Mouse (Mus musculus) small intestine, adult 2 months (tissue): Measurements from ENCODE around the gene Klf3. TPM values are rescaled to one million over a fixed set of nuclear protein-coding genes. Genes with fewer than 3 reads are reported as not detected.

Experiments
- H3K27ac ChIP-seq: fragments of 200-500 bp; 2 replicates; pipeline ENCODE4 v1.5.1; 2012; ENCODE audit warnings: low read depth, low read length, control low read depth, inconsistent platforms; ENCODE audit not compliant: insufficient read depth
- H3K27me3 ChIP-seq: fragments of 200-500 bp; 2 replicates; pipeline ENCODE4 v1.6.1; 2012; ENCODE audit warnings: mild to moderate bottlenecking, moderate library complexity, low read length, inconsistent platforms; ENCODE audit not compliant: control insufficient read depth, insufficient read depth
- H3K36me3 ChIP-seq: fragments of 200-500 bp; 2 replicates; pipeline ENCODE4 v1.6.1; 2012; ENCODE audit warnings: mild to moderate bottlenecking, low read length, control low read depth, inconsistent platforms; ENCODE audit not compliant: control insufficient read depth, insufficient read depth
- H3K4me1 ChIP-seq: fragments of 200-500 bp; 2 replicates; pipeline ENCODE4 v1.6.1; 2012; ENCODE audit warnings: low read length, inconsistent platforms, mixed read lengths; ENCODE audit not compliant: control insufficient read depth, insufficient read depth, insufficient read length
- H3K4me3 ChIP-seq: fragments of 200-500 bp; 2 replicates; pipeline ENCODE4 v1.5.1; 2012; ENCODE audit warnings: low read depth, mild to moderate bottlenecking, control low read depth, inconsistent platforms, low read length, moderate library complexity
- CTCF ChIP-seq: fragments of 200-500 bp; IDR thresholded peaks from 2 replicates; pipeline ENCODE4 v1.5.1; 2012; ENCODE audit warnings: low read depth, mild to moderate bottlenecking, control low read depth, inconsistent platforms, low read length, moderate library complexity, mixed read lengths; ENCODE audit not compliant: insufficient replicate concordance, insufficient read length; ENCODE audit errors: extremely low read depth
- POLR2A ChIP-seq: fragments of 200-500 bp; IDR thresholded peaks from 2 replicates; pipeline ENCODE4 v1.6.1; 2012; ENCODE audit warnings: low read depth, mild to moderate bottlenecking, control low read depth, inconsistent platforms, low read length, moderate library complexity
- WGBS: fragments of 180-500 bp; shearing (Covaris S2); methylation state at CpG from one replicate; pipeline ENCODE4 v1.1.7; 2018; 5-methylcytosine and 5-hydroxymethylcytosine counted together
- polyA plus RNA-seq: library from polyadenylated mRNA; depleted of rRNA; stranded (reverse); fragments of >200 nt; gene quantifications from 2 replicates; pipeline ENCODE4 v1.2.3, GENCODE M21; 2012

Gene Klf3
- polyA plus RNA-seq, 1 experiment, result 170 TPM

DNA sequence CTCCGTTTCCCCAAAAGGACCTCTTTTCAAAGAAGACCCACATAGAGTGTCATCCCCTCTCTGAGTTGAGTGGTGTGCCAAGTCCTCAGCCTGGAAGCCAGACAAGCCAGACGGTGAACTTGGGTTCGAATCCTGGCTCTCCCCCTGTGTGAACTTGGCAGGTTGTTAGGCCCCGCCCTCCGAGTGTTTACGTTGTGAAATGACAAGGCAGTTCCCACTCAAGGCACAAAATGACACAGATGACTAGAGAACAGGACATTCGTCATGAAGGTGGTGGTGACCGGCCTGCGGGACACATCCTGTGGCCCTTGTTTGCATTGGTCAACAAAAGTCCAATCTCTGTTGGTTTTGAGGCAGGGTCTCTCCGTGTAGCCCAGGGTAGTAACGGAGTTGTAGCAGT is 6.7 kb downstream of the Klf3 start:
- Histone ChIP-seq H3K4me3 (peak overlapping the region; percentile 12; the same call in 1 of the 2 replicates), H3K4me1 (peaks cover 33% of the 10 kb centered on the region), H3K27ac (peak overlapping the region; percentile 97), H3K36me3 (peaks cover 11% of the 10 kb centered on the region), H3K27me3 (no peaks in the 10 kb centered on the region)
- 25% methylated on average over 11 of the region's 11 CpGs for WGBS
- TF ChIP-seq CTCF (no peak), POLR2A (no peak)

DNA sequence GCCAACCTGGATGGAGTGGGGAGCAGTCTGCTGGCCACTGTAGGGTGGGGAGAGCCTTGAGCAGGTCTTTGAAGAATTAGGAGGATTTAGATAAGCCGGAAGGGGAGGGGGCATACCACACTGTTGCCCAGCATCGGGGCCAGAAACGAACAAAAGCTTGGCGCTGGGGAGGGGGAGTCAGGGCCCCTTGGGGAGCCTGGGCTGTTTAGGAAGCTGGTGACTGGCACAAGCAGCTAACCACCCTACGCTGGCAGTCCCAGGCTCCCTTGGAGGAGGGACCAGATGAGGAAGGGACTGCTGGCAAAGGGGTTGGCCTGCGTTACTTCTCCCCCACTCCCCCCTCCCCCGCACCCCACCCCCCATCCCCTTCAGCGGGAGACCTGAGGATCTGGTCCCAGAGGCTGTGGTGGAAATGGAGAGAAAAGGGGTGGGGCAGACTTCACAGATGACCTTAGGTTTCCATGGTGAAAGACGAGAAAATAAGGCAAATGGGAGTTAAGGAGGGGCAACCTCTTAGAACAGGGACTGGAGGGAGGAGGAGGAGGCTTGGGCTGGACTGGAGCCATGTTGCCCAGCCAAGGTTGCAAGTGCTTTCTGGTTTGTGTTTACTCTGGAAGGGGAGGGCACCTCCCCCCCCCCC is 7.8 kb downstream of the Klf3 start:
- 6% methylated on average over 9 of the region's 9 CpGs for WGBS
- Histone ChIP-seq H3K36me3 (peaks cover 18% of the 10 kb centered on the region), H3K27ac (peak overlapping the region; percentile 97), H3K4me1 (peaks cover 38% of the 10 kb centered on the region), H3K4me3 (peak overlapping the region; percentile 3; the same call in 1 of the 2 replicates), H3K27me3 (no peaks in the 10 kb centered on the region)
- TF ChIP-seq POLR2A (no peak), CTCF (no peak)

DNA sequence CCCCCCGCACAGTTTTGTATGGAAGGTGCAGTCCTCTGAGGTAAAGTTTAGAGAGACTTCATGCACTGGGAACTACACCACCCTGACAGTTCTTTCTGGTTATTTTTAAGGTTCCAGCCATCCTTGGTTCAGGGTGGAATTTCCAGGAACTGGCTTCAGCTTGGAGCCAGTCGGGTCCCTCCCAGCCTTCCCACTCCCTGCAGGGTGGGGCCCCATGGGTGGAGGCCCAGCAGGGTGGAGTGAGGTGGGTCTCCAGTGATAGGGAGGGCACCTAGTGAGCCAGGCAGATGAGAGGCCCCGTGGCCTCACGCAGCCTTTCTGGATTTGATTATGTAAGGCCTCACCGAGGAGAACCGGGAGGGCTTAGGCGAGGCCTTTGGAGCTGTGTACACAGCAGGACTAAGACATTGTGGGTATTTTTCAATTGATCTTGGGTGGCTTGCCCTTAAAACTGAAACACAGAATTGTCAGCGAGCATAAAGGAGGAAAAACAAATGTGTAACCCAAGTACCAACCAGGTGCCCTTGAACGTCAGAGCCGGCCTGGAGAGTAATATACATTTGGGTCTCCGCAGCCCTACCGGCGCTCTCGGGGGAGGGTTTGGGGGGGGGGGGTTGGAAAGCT is 8.4 kb downstream of the Klf3 start:
- Histone ChIP-seq H3K27ac (peak overlapping the region; percentile 97), H3K36me3 (peaks cover 22% of the 10 kb centered on the region), H3K27me3 (no peaks in the 10 kb centered on the region), H3K4me1 (peaks cover 42% of the 10 kb centered on the region), H3K4me3 (peak overlapping the region; percentile 21)
- TF ChIP-seq CTCF (no peak; the same call in 1 of the 2 replicates), POLR2A (peak; percentile 45; the same call in 1 of the 2 replicates)
- WGBS, result 2% methylated on average over 14 of the region's 14 CpGs

DNA sequence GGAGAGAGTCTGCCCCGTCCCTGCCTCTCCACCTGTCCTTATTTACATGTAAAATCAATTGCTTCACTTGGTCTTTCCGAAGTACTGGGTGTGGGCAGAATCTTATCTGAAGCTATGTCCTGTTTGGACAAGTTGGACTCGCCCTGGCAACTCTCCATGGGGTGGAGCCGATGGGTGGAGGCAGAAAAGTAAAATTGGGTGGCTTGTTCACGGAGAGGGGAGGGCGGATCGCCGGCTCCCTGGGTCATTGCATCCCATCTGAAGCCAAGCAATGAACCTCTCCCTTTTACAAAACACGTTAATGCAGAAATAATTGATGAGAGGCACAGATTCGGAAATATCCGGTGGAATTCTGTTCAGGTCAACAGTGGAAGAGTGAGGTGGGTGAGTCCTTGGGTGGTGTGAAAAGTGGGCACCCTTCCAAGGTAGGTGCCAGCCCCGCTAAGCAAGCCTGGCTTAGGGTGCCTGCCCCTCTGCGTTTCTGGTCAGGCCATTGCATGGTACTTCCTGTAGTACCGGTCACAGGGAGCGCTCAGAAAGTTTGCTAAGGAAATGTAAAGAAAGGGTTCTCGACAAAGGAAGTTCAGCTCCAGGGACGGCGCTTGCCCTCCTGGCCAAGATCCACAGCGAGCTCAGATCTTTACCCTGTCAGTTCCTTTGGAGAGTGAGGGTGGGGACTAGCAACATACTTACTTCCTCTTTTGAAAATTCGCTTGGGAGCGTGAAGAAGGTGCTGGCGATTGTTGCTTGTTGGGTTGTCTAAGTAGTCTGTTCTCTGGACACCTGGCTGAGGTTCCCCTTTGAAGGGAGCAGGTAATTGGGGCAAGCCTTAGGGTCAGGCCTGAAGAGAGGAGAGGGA is 9.2 kb downstream of the Klf3 start:
- TF ChIP-seq POLR2A (no peak; the same call in 1 of the 2 replicates), CTCF (no peak; the same call in 1 of the 2 replicates)
- peak overlapping the region; percentile 57 for H3K4me3 ChIP-seq
- WGBS, result 1% methylated on average over 22 of the region's 22 CpGs
- no peaks in the 10 kb centered on the region for H3K27me3 ChIP-seq
- H3K27ac ChIP-seq, result peak overlapping the region; percentile 97
- peaks cover 29% of the 10 kb centered on the region for H3K36me3 ChIP-seq
- peaks cover 42% of the 10 kb centered on the region for H3K4me1 ChIP-seq

DNA sequence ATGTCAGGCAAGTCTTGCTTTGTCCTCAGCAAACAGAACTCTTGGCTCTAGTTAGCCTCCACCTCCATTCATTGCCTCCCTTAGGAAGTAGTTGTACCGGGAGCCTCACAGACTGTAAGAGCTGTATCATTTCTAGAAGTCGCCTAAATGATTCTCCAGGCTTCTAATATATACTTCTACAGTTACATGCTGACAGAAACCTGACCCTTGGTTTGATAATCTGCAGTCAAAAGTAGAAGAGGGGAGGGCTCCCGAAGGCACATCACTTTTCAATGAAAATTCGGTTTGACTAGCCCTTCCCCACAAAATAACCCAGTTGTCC is 9.8 kb downstream of the Klf3 start:
- no peaks in the 10 kb centered on the region for H3K27me3 ChIP-seq
- peak overlapping the region; percentile 97 for H3K27ac ChIP-seq
- peaks cover 42% of the 10 kb centered on the region for H3K4me1 ChIP-seq
- peak overlapping the region; percentile 57 for H3K4me3 ChIP-seq
- peaks cover 33% of the 10 kb centered on the region for H3K36me3 ChIP-seq
- TF ChIP-seq CTCF (no peak), POLR2A (no peak)
- WGBS, result 6% methylated on average over 4 of the region's 4 CpGs

DNA sequence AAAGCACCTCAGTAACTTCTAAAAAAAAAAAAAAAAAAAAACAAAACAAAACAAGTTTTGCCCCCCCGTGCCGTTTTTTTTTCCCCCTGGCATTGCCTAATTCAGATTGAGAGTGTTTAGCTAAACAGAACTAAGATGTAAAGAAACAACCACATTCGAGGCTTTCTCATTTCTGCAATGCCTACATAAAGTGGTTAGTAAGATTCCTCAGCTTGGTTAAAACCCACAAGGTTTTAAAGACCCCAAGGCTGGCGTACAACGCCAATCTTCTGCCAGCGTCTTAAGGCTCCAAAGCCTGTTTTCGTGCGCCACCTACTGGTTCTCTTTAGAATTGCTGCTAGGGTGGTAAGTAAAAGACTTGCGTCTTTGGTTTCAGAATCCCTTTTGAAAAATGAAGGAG is 10.2 kb downstream of the Klf3 start:
- Histone ChIP-seq H3K4me3 (no peak overlapping the region), H3K27me3 (no peaks in the 10 kb centered on the region), H3K27ac (peak overlapping the region; percentile 25; the same call in 1 of the 2 replicates), H3K4me1 (peaks cover 39% of the 10 kb centered on the region), H3K36me3 (peaks cover 37% of the 10 kb centered on the region)
- WGBS, result 1% methylated on average over 9 of the region's 9 CpGs
- TF ChIP-seq CTCF (peak; percentile 82), POLR2A (no peak)

DNA sequence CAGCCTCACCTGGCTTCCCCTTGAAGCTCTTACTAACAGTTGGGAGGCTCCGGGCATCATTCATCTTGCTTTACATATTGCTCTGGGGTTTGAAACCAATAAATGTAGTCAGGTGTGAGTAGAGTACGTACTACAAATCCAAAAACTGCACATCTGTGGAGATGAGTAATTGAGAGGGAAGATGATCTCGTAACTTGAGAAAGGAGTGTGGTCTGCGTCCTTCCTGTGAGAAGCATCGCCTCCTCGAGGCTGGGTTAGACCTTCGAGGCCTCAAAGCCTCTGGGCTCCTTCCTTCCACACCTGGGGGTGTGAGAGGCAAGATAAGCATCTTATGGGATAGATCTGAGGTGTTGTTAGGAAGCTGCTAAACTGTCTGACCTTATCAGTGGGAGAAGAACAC is 11.2 kb downstream of the Klf3 start:
- peaks cover 35% of the 10 kb centered on the region for H3K4me1 ChIP-seq
- no peaks in the 10 kb centered on the region for H3K27me3 ChIP-seq
- no peak overlapping the region for H3K4me3 ChIP-seq
- TF ChIP-seq CTCF, result no peak
- TF ChIP-seq POLR2A, result no peak
- 59% methylated on average over 7 of the region's 7 CpGs for WGBS
- H3K27ac ChIP-seq, result no peak overlapping the region
- peaks cover 45% of the 10 kb centered on the region for H3K36me3 ChIP-seq
